Mouse (Mus musculus) megakaryocyte progenitor cell, adult 5-6 weeks (primary cell): ENCODE data around the gene Pds5b. TPM values are rescaled to one million over a fixed set of nuclear protein-coding genes. Genes with fewer than 3 reads are reported as not detected.
"Not testable (repeated sequence)": the region's sequence is repeated elsewhere in the genome, so short reads cannot be mapped to it uniquely, and the experiment has no call there.

Experiments used
- ATAC-seq: replicated peaks from 2 replicates; pipeline ENCODE4 v1.8.0; 2016; ENCODE audit warnings: mild to moderate bottlenecking, moderate TSS enrichment, inconsistent platforms; ENCODE audit not compliant: poor library complexity
- total RNA-seq, 2 experiments: library from RNA; stranded (forward) in 1 of 2; stranded (reverse) in 1 of 2; fragments of 157-497, 149-512 nt in 1 of 2; fragments of 200-1000 nt in 1 of 2; gene quantifications; 2 replicates each; pipeline versions ENCODE4 v1.2.3 to v1.2.4; 2015 to 2017

The Pds5b gene
- total RNA-seq (2015) = 63.9 and 78.8 TPM in 2 replicates
- 32.8 and 37.5 TPM in 2 replicates for total RNA-seq (2017)

DNA sequence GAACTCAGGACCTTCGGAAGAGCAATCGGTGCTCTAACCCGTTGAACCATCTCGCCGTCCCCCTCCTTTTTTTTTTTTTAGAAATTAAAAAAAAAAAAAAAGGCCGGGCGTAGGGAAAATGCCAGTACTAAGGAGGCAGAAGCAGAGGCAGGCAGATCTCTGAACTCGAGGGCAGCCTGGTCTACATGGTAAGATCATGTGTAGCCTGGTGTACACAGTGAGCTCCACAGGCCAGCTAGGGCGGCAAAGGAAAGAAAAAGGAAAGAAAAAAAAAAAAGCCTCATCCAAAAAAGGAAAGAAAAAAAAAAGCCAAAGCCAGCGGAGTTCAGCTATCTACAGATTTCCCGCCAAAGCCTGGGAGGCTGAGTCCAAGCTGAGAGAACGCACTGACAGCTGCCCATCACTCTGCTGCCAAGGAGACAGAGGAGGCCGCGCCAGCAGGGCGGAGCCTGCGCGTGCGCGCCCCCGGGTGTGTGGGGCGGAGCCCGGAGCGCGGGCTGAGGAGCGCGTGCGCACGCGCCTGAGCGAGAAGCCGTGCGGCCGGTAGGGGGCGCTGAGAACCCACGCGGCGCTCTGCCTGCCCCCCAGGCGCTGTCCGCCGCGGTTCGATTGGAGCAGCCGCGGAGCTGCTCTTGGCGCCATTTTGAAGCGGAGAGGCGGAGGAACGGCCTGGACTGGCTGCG lies at the start of gene Pds5b:
TSS of gene Pds5b (plus strand) at position 587 of the 683 bp plus-strand sequence.
- ATAC-seq = peak; percentile 92

DNA sequence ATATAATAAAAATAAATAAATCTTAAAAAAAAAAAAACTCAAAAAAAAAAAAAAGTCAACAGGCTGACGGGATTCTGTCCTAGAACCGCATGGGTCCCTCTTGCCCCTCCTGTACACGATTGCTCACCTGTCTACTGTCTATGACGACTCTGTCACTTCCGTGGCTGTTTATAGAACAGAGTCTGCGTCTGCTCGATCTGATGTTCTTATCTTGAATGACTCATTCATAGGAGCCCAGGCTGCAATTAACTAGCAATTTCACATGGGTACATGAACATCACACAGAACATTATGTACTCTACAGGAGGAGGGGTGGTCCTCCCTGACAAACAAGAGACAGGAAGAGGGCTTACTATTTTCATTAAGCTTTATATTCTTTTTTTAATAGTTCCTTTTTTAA lies 48.0 kb upstream of the Pds5b start:
- no peak for ATAC-seq

DNA sequence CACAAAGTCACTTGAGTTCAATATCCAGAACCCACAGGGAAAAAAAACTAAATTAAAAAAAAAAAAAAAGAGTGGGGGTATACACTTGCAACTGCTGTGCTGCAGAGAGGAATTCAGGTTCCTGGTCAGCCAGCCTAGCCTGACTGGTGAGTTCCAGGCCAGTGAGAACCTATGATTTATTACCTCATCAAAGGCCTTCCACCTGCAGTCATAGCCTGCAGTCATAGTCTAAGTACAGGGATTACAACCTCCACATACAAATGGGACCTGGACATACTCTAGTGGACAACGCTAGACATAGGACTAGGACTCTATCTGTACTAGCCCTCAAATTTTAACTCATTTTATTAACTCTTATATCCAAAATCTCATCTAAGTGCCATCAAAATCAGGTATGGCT lies 44.3 kb upstream of the Pds5b start:
- no peak for ATAC-seq

DNA sequence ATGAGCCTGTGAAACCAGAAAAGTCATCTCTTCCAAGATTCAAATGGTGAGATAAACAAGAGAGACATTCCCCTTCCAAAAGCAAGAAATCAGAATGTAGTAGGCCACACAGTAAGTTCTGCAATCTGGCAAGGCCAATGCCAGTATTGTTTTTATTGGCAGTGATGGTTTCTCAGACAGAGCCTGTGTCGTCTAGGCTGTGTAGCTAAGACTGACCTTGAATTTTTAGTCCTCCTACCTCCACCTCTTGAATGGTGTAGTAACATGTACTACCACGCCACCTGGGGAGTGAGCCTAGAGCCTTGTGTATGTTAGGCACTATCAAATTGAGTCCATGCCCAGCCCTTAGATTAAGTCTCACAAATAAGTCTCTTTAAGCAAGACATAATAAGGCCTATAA lies 43.8 kb upstream of the Pds5b start:
- ATAC-seq = no peak

GRCm38 (mm10) chr5:150641440-150641839 lies 32.1 kb upstream of the Pds5b start:
- peak; percentile 80 for ATAC-seq

DNA sequence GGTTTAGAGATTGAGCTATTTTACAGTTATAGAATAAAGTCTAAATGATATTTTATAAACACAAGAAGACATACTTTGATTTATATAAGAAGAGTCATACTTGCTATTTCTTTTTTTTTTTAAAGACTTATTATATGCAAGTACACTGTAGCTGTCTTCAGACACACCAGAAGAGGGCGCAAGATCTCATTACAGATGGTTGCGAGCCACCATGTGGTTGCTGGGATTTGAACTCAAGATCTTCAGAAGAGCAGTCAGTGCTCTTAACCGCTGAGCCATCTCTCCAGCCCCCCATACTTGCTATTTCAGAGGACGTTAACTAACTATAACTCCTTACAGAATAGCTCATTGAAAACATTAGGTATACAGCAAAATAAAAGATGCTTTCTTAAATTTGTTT lies 30.1 kb upstream of the Pds5b start:
- ATAC-seq = not testable (repeated sequence)

DNA sequence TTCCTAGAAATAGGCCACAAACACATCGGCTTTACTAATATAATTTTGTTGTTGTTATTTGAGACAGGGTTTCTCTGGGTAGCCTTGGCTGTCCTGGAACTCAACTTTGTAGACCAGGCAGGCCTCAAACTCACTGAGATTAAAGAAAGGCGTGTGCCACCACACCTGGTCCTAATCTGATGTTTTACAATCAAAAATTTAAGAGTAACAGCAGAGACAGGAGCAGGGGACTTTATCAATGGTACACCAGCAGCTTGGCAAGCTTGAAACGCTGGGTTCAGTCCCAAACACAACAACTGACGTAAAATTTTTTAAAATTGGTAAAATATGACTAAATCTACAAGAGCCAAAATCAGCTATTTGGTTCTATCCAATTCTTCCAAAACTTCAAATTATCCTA lies 28.6 kb upstream of the Pds5b start:
- peak; percentile 57 for ATAC-seq

DNA sequence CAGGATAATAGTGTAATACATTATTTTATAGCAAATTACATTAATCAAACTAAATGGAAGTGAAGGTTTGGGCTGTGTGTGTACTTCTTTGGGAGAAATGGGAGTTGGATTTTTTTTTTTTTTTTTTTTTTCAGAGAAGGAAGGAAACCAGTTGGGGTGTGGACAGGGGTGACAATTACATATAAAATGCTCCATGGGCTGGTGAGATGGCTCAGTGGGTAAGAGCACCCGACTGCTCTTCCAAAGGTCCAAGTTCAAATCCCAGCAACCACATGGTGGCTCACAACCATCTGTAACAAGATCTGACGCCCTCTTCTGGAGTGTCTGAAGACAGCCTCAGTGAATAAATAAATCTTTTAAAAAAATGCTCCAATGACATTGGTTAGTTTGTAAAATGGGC lies 21.0 kb upstream of the Pds5b start:
- ATAC-seq = no peak

DNA sequence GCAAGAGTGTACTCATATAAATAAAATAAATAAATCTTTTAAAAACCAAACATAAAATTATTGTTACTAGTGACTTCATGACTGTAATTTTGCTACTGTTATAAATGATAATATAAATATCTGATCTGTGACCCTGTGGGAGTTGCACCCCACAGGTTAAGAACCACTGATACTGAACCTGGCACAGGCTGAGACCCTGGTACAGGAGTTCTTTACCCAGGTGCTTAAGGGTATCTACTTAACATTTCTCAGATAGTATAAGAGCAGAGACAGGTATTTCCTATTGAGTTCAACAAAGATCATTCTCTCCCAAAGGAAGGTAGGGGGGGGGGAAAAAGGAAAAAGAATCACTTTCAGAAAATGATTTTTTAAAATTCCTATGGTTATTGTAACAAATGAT lies 19.0 kb upstream of the Pds5b start:
- ATAC-seq = no peak

DNA sequence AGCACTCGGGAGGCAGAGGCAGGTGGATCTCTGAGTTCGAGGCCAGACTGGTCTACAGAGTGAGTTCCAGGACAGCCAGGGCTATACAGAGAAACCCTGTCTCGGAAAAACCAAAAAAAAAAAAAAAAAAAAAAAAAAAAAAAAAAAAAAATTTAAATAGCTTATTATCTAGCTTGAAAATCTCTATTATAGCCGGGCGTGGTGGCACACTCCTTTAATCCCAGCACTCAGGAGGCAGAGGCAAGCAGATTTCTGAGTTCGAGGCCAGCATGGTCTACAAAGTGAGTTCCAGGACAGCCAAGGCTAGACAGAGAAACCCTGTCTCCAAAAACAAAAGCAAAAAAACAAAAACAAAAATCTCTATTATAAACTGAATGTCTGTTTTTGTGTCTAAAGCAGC lies 14.1 kb upstream of the Pds5b start:
- not testable (repeated sequence) for ATAC-seq

DNA sequence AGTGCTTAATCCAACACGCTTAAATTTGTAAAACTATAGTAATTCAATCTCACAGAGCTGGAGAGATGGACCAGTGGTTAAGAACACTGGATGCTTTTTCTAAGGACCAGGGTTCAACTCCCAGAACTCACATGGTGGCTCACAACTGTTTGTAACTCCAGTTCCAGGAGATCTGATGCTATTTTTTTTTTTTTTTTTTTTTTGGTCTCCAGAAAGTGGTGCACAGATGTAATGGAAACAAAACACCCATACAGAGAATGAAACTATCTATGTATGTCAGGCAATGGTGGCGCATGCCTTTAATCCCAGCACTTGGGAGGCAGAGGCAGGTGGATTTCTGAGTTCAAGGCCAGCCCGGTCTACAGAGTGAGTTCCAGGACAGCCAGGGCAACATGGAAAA lies 13.2 kb upstream of the Pds5b start:
- not testable (repeated sequence) for ATAC-seq

DNA sequence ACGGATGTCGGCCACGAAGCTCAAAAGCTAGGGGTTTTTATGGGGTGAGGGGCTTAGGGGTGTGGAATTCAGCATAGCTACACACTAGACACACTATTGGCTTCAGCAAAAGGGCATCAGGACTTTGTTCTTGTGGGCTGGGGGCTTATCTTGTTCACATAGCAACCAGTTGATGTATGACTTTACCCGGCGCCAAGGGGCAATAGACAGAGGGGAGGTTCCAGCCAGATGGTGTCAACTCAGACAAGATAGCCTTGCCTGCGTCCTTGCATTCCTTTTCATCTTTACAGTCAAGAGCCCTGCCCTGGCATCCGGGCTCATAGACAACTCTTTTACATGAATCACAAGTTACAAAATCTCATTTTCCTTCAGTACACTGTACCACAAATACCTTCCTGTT lies 9.6 kb upstream of the Pds5b start:
- ATAC-seq = not testable (repeated sequence)

DNA sequence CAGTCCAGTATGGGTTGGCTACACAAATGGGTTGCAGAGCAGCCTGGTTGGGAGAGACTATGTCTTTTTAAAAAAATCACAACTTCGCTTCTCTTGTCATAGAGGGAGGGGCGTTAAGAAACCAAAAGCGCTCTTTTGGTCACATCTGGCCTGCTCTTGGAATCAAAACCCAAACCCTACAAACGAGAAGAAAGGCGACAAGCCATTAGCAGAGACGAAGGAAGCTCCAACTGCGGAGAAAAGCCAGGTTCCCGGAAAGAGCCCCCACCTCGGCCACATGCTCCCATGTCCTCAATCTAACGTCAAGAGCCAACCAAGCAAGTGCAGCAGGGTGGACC lies 8.8 kb upstream of the Pds5b start:
- ATAC-seq = no peak; the same call in 1 of the 2 replicates

DNA sequence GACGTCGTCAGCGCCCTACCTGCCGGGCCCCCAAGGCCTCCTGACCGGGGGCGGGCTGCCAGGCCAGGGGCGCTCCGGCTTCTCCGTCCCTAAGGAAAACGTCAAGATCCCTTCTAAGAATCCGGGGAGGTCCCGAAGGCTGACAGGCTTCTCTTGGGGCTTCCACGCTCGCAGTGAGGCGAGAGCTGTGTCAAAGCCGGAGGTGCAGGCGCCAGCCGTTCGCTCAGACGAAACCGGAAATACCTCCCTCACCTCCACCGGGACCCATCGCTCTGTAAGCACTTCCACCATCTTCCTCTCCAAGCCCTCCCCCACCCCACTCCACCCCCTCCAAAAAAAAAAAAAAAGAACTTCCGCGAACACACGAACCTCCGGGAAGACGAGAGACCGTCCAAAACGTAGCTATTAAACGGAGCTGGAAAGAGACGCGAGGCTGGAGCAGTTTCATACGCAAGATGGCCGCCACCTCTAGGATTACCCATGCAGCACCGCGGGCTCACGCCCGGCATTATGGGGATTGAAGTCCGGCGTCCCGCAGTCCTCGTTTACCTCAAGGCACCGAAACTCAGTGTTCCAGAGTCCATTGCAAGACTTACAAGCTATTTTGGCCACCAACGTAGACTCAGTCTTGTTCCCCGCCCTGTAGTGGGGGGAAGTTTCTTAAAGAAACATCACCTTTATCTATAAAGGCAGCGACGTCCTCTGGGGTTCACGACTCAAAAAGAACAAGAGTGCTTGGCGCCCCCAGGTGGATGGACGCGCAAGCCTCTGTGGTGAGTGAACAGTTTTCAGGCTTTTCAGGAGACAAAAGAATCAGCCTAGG lies 8.2 kb upstream of the Pds5b start:
- ATAC-seq = peak; percentile 93

DNA sequence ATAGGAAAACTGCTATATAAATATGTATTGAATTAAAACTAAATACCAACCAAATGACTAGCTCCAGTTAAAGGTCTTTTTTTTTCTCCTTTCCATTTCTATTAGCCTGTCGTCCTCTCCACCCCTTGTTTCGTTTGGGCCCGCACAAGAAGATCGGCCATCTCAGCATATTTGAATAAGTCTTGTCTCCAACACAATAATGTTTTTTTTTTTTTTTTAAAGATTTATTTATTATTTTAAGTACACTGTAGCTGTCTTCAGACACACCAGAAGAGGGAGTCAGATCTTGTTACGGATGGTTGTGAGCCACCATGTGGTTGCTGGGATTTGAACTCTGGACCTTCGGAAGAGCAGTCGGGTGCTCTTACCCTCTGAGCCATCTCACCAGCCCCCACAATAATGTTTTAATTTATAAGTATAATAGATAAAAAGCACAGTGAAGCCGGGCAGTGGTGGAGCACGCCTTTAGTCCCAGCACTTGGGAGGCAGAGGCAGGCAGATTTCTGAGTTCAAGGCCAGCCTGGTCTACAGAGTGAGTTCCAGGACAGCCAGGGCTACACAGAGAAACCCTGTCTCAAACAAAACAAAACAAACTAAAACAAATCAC lies 7.3 kb upstream of the Pds5b start, which contains the start of gene N4bp2l2:
TSS of gene N4bp2l2 (minus strand) at position 51 of the 607 bp plus-strand sequence.
- ATAC-seq = not testable (repeated sequence)

DNA sequence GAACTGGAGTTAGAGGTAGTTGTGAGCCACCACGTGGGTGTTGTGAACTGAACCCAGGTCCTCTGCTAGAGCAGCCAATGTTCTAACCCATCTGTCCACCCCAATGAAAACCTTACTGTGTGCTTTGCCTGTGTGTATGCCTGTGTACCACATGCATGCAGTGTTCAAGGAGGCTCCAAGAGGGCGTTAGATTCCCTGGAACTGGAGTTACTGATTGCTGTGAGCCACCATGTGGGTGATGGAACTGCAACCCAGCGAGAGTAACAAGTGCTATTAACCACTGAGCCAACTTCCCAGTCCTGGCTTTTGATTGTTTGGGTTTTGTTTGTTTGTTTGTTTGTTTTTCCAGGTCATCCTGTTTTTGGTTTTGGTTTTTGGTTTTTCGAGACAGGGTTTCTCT lies 4.8 kb upstream of the Pds5b start:
- no peak for ATAC-seq

DNA sequence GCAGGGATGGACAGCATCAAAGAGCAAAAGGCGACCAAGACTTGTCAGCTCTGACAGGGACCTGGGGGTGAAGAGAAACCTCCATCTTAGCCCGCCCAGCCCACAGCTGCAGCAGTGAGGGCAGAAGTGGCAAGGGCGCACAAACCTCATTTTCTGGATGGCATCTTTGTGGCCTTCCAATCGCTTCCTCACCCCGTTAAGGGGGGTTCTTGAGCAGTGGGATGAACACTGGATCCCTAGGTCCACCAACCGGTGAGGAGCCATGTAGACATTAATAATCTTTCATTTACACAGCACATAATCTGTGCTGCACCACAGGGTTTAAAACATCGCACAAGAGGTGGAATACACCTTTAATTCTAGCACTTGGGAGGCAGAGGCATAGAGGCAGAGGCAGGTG lies 1.2 kb upstream of the Pds5b start:
- ATAC-seq = no peak

- peak; percentile 38 for ATAC-seq
These were observed 512 bp downstream of the Pds5b start for GRCm38 (mm10) chr5:150673880-150674621.

DNA sequence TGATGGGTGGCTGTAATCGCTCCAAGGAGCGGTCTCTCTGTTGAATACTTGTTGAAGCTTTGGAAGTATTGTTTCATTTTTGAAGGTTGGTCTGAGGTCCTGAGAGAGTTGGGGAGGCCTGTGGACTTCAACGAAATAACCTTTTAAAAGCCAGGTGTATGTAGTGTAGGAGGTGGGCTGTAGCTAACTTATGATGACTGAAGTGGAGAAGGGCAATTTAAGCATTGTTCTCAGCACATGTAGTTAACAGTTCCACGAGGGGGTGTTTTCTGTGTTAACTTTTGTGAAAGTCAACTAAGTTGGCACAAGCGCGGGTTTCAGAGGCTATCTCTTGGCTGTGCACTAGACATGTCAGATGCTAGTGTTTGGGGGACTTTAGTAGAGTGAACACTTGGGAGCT lies 1.3 kb downstream of the Pds5b start:
- no peak for ATAC-seq

DNA sequence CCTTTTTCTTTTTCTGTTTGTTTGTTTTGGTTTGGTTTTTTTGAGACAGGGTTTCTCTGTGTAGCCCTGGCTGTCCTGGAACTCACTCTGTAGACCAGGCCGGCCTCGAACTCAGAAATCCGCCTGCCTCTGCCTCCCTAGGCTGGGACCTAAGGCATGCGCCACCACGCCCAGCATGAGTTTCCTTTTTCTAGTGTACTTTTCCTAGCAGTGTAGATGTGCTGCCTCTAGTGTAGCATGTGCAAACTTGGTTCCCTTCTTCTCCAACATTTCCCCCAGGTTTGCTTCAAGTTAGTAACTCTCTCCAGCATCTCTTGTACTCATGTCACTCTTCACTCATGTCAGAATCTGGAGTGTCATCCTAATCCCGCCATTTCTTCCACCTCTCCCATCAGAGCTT lies 9.3 kb downstream of the Pds5b start:
- not testable (repeated sequence) for ATAC-seq

DNA sequence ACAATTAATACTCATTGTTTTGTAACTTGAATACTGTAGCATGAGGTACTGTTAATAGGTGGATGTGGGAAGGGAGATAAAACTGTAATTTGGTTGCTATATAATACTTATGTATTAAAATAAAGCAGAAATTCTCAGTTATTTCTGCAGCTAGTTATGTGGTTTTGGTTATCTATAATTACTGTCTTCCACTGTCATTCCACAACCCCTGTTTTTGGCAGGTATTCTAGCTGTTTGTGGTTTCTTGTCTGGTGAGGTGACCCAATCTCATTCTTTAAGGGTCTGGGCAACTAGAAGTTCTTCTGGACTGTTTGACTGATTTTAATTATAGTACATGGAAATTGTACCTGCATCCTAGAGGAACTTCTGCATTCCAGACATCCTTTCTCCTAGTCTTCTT lies 17.1 kb downstream of the Pds5b start:
- ATAC-seq = peak; percentile 65
